Mouse (Mus musculus): Measurements from ENCODE around the gene Parl. TPM values are rescaled to one million over a fixed set of nuclear protein-coding genes. Genes with fewer than 3 reads are reported as not detected.

The Parl gene
- polyA plus RNA-seq (2015; fragmentation: Nextera tagmentation; extraction: Ambion mirVana) = 77.1 and 83.9 TPM in 2 replicates

GRCm38 (mm10) chr16:20301770-20302649 is at the start of gene Parl:
TSS of gene Parl (minus strand) at chr16:20302387.

GRCm38 (mm10) chr16:20325286-20325685 is 23.1 kb upstream of the Parl start, which contains the start of gene Cyp2ab1:
TSS of gene Cyp2ab1 (minus strand) at chr16:20325404.

GRCm38 (mm10) chr16:20240468-20241414 is 61.4 kb downstream of the Parl start, which contains the start of gene Map6d1:
TSS of gene Map6d1 (minus strand) at chr16:20241358.

Other genes with a start within 250 kb of the Parl start
- gene Klhl24, start 204.8 kb downstream of the Parl start, polyA plus RNA-seq (2015; fragmentation: Nextera tagmentation; extraction: Ambion mirVana) = 25.6 and 26.0 TPM in 2 replicates
- gene Yeats2, start 161.3 kb downstream of the Parl start, polyA plus RNA-seq (2015; fragmentation: Nextera tagmentation; extraction: Ambion mirVana) = 9.4 and 10.8 TPM in 2 replicates
- 10.4 and 11.7 TPM in 2 replicates for gene Map6d1, start 61.0 kb downstream of the Parl start, polyA plus RNA-seq (2015; fragmentation: Nextera tagmentation; extraction: Ambion mirVana)
- not detected in 2 replicates for gene Cyp2ab1, start 23.0 kb upstream of the Parl start, polyA plus RNA-seq (2015; fragmentation: Nextera tagmentation; extraction: Ambion mirVana)
- gene Abcc5, start 124.0 kb upstream of the Parl start, polyA plus RNA-seq (2015; fragmentation: Nextera tagmentation; extraction: Ambion mirVana) = 62.9 and 82.7 TPM in 2 replicates
- 88.5 and 88.8 TPM in 2 replicates for gene Eif2b5, start 196.4 kb upstream of the Parl start, polyA plus RNA-seq (2015; fragmentation: Nextera tagmentation; extraction: Ambion mirVana)
- 21.3 and 26.8 TPM in 2 replicates for gene Dvl3, start 214.6 kb upstream of the Parl start, polyA plus RNA-seq (2015; fragmentation: Nextera tagmentation; extraction: Ambion mirVana)
- gene Ap2m1, start 233.1 kb upstream of the Parl start, polyA plus RNA-seq (2015; fragmentation: Nextera tagmentation; extraction: Ambion mirVana) = 1,145 and 1,197 TPM in 2 replicates
- 77.6 and 85.8 TPM in 2 replicates for gene Abcf3, start 246.2 kb upstream of the Parl start, polyA plus RNA-seq (2015; fragmentation: Nextera tagmentation; extraction: Ambion mirVana)